8 mouse cellular contexts compared by ENCODE assay signal in genomic region chr8:83622389-83622989, GRCm38 (mm10). TPM values are rescaled to one million over a fixed set of nuclear protein-coding genes. Genes with fewer than 3 reads are reported as not detected.
DNase-seq lines count a peak whose midpoint lies in the region; ATAC-seq and TF ChIP-seq lines count a peak whose summit lies in the region.

No protein-coding gene starts in this region.

- peak overlapping the region; percentile 24; the same call in 1 of the 2 replicates for H3K27ac ChIP-seq in cortical plate, adult 2 months (ENCODE audit: insufficient read depth, low read length)

- ATAC-seq in megakaryocyte progenitor cell, adult 5-6 weeks (replicated peaks; ENCODE audit: poor library complexity), result peak; percentile 79

- H3K4me3 ChIP-seq in cortical plate, adult 2 months (ENCODE audit: insufficient read depth, low read length), result peak overlapping the region; percentile 54

- no peaks in the 10 kb centered on the region for H3K4me1 ChIP-seq in cortical plate, adult 2 months (ENCODE audit: control insufficient read depth, insufficient read depth, low read length)

- TF ChIP-seq POLR2A in cortical plate, adult 2 months (IDR thresholded peaks at IDR 0.05; ENCODE audit: extremely low read depth, insufficient read depth, low read length), result peak; percentile 61; the same call in 1 of the 2 replicates

- DNase-seq in adipocyte (ENCODE audit: low spot score), result peak; percentile 77
- peak; percentile 68 to 75 for DNase-seq in gastrocnemius, adult 8-10 months (ENCODE audit: low spot score in 2 of 2)
- peak; percentile 91 for DNase-seq in induced T-regulatory cell, adult 2 months (ENCODE audit: low read depth)
- peak; percentile 87 for DNase-seq in left cerebral cortex, adult 8-10 months (ENCODE audit: low spot score in 2 of 2)
- DNase-seq in right cerebral cortex, postnatal 10 days (ENCODE audit: low spot score in 2 of 2), result peak; percentile 93 to 95
- peak; percentile 94 for DNase-seq in urinary bladder, postnatal 14 days (ENCODE audit: low spot score)

- peak; percentile 86 for TF ChIP-seq CTCF in cortical plate, adult 2 months (IDR thresholded peaks at IDR 0.05; ENCODE audit: extremely low read depth, insufficient read depth, low read length)

RNA-seq across cellular contexts. Expression of gene Dnajb1, which starts 14.5 kb away (rescaled TPM):
- 39.7 and 41.9 TPM in 2 replicates for polyA plus RNA-seq in cortical plate, adult 2 months (2012; rRNA removed)
- total RNA-seq in gastrocnemius, adult 8-10 months (2022), result 1 to 10 TPM; 3.6 to 7.9 (median 3.8) TPM
- 10 to 100 TPM; 44.9 to 46.9 (median 45.6) TPM for total RNA-seq in left cerebral cortex, adult 8-10 months (2022)
- 45.5 and 47.6 TPM in 2 replicates for total RNA-seq in megakaryocyte progenitor cell, adult 5-6 weeks (2015)
- total RNA-seq in megakaryocyte progenitor cell, adult 5-6 weeks (2017), result 26.2 and 28.0 TPM in 2 replicates

RNA-seq across cellular contexts. Expression of gene Tecr, which starts 14.7 kb away (rescaled TPM):
- 854 and 882 TPM in 2 replicates for polyA plus RNA-seq in cortical plate, adult 2 months (2012; rRNA removed)
- total RNA-seq in gastrocnemius, adult 8-10 months (2022), result 100 to 1,000 TPM; 461 to 506 (median 481) TPM
- total RNA-seq in left cerebral cortex, adult 8-10 months (2022), result 100 to 1,000 TPM; 638 to 678 (median 672) TPM
- 363 and 424 TPM in 2 replicates for total RNA-seq in megakaryocyte progenitor cell, adult 5-6 weeks (2015)
- total RNA-seq in megakaryocyte progenitor cell, adult 5-6 weeks (2017), result 324 and 345 TPM in 2 replicates

RNA-seq across cellular contexts. Expression of gene Gipc1, which starts 30.0 kb away (rescaled TPM):
- 93.6 and 94.6 TPM in 2 replicates for polyA plus RNA-seq in cortical plate, adult 2 months (2012; rRNA removed)
- total RNA-seq in gastrocnemius, adult 8-10 months (2022), result 10 to 100 TPM; 14.5 to 18.1 (median 17.6) TPM
- 10 to 100 TPM; 72.9 to 74.5 (median 74.3) TPM for total RNA-seq in left cerebral cortex, adult 8-10 months (2022)
- total RNA-seq in megakaryocyte progenitor cell, adult 5-6 weeks (2015), result 14.7 and 19.0 TPM in 2 replicates
- 14.3 and 17.8 TPM in 2 replicates for total RNA-seq in megakaryocyte progenitor cell, adult 5-6 weeks (2017)

RNA-seq across cellular contexts. Expression of gene Ptger1, which starts 44.0 kb away (rescaled TPM):
- 1.6 and 2.2 TPM in 2 replicates for polyA plus RNA-seq in cortical plate, adult 2 months (2012; rRNA removed)
- total RNA-seq in gastrocnemius, adult 8-10 months (2022), result under 1 TPM in 2 of 4 experiments, not detected in 2; 0.15 to 0.16 TPM
- total RNA-seq in left cerebral cortex, adult 8-10 months (2022), result 1 to 10 TPM in 3 of 4 experiments, under 1 TPM in 1; 0.83 to 1.5 (median 1.3) TPM
- total RNA-seq in megakaryocyte progenitor cell, adult 5-6 weeks (2015), result 0.10 TPM in 1 of 2 replicates, not detected in the other
- total RNA-seq in megakaryocyte progenitor cell, adult 5-6 weeks (2017), result 0.87 and 1.6 TPM in 2 replicates

RNA-seq across cellular contexts. Expression of gene Ndufb7, which starts 56.0 kb away (rescaled TPM):
- 324 and 325 TPM in 2 replicates for polyA plus RNA-seq in cortical plate, adult 2 months (2012; rRNA removed)
- total RNA-seq in gastrocnemius, adult 8-10 months (2022), result 100 to 1,000 TPM; 262 to 329 (median 295) TPM
- total RNA-seq in left cerebral cortex, adult 8-10 months (2022), result 100 to 1,000 TPM; 115 to 152 (median 134) TPM
- total RNA-seq in megakaryocyte progenitor cell, adult 5-6 weeks (2015), result 158 and 163 TPM in 2 replicates
- 252 and 255 TPM in 2 replicates for total RNA-seq in megakaryocyte progenitor cell, adult 5-6 weeks (2017)

Comparison
In these comparisons a context has a peak if more than half of its experiments do, and no peak if none do; other contexts are left out.
1. Peak in every context shown above with its lines: DNase-seq, ATAC-seq, H3K4me3 ChIP-seq and H3K27ac ChIP-seq.